In the genomic region with DNA sequence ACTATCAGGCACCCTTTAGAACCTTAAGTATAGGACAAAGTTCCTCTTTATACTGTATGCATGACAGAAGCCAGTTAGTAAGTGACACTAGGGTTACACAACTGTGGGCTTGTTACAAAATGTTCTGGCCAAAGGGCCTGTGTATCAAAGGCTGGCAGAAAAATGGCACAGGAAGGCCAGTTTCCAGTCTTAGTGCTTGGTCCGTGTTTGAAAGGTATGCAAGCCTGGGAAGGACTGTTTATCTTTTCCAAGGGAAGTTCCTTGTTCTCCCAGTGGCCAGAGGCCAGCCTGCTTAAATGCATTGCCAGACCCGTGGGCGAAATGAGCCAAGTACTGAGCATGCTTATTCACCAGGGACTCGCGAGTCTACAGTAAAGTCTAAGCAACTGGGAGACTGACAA, we compare ENCODE assay signal across 9 mouse cellular contexts. TPM values are rescaled to one million over a fixed set of nuclear protein-coding genes. Genes with fewer than 3 reads are reported as not detected.
DNase-seq lines count a peak whose midpoint lies in the region; ATAC-seq lines count a peak whose summit lies in the region.
"Had no signal": no experiment of that assay in that cellular context is flagged by ENCODE, and none has a peak within 500 bp of the region (broad histone marks: within the 10 kb centered on the region; RNA-seq: fewer than 3 reads in every experiment).

No protein-coding gene starts in this region.

- H3K36me3 ChIP-seq in limb, embryonic 15.5 days, result peaks cover 46% of the 10 kb centered on the region
- peaks cover 86% of the 10 kb centered on the region for H3K36me3 ChIP-seq in limb, embryonic 10.5 days

- H3K27me3 ChIP-seq in limb, embryonic 15.5 days, result no peaks in the 10 kb centered on the region
- H3K27me3 ChIP-seq in limb, embryonic 10.5 days (ENCODE audit: low read depth, poor library complexity, severe bottlenecking), result no peaks in the 10 kb centered on the region
- H3K27me3 ChIP-seq: limb, embryonic 13.5 days had no signal

- no peaks in the 10 kb centered on the region for H3K9me3 ChIP-seq in limb, embryonic 15.5 days
- H3K9me3 ChIP-seq in limb, embryonic 10.5 days (replicated peaks), result no peaks in the 10 kb centered on the region
- H3K9me3 ChIP-seq: limb, embryonic 13.5 days had no signal

- 55% methylated on average over 5 of the region's 5 CpGs for WGBS in limb, embryonic 15.5 days
- 82% methylated on average over 5 of the region's 5 CpGs for WGBS in limb, embryonic 10.5 days

- ATAC-seq in limb, embryonic 15.5 days (ENCODE audit: insufficient number of reproducible peaks, low FRiP score, low TSS enrichment, low read depth), result 0 out of 2 replicates have a peak, but pooled peaks have one; percentile 30
- ATAC-seq in megakaryocyte, adult 5-6 weeks (ENCODE audit: poor library complexity, severe bottlenecking), result peak; percentile 98

- H3K4me2 ChIP-seq in limb, embryonic 15.5 days, result no peak overlapping the region
- H3K4me2 ChIP-seq: limb, embryonic 13.5 days had no signal

- no peaks in the 10 kb centered on the region for H3K4me1 ChIP-seq in limb, embryonic 15.5 days
- H3K4me1 ChIP-seq in limb, embryonic 10.5 days, result no peaks in the 10 kb centered on the region
- H3K4me1 ChIP-seq in brown adipose tissue, adult 24 weeks (ENCODE audit: control insufficient read depth, insufficient read depth, insufficient read length, low read length), result 0 out of 2 replicates have a peak, but pooled peaks cover 5% of the 10 kb centered on the region

- H3K27ac ChIP-seq in limb, embryonic 15.5 days, result peak overlapping the region; percentile 57; the same call in 1 of the 2 replicates
- H3K27ac ChIP-seq in limb, embryonic 10.5 days, result no peak overlapping the region
- H3K27ac ChIP-seq in brown adipose tissue, adult 24 weeks (replicated peaks; ENCODE audit: low read depth, low read length), result peak overlapping the region; percentile 51
- H3K27ac ChIP-seq: limb, embryonic 13.5 days had no signal

- no peak overlapping the region for H3K4me3 ChIP-seq in limb, embryonic 15.5 days
- H3K4me3 ChIP-seq in limb, embryonic 10.5 days, result no peak overlapping the region
- H3K4me3 ChIP-seq in brown adipose tissue, adult 24 weeks (ENCODE audit: insufficient read depth, low read depth, low read length), result no peak overlapping the region
- H3K4me3 ChIP-seq: limb, embryonic 13.5 days had no signal

- no peak for DNase-seq in limb, embryonic 10.5 days (ENCODE audit: low spot score)
- DNase-seq in heart, adult 8-10 months (ENCODE audit: low spot score), result peak; percentile 89
- peak; percentile 46 to 87 for DNase-seq in layer of hippocampus, postnatal 14 days (ENCODE audit: low spot score in 2 of 2)
- no peak for DNase-seq in embryo, embryonic 9.5 days (ENCODE audit: extremely low spot score)
- DNase-seq in natural killer cell, adult 2 months (ENCODE audit: low spot score in 2 of 2), result no peak

- H3K9ac ChIP-seq in limb, embryonic 15.5 days, result no peak overlapping the region
- H3K9ac ChIP-seq: limb, embryonic 13.5 days had no signal

RNA-seq across cellular contexts. Expression of a gene that starts 15.0 kb away (rescaled TPM):
- polyA plus RNA-seq in limb, embryonic 15.5 days (2015; fragmentation: Nextera tagmentation; extraction: Ambion mirVana), result 32.9 and 33.9 TPM in 2 replicates
- polyA plus RNA-seq in limb, embryonic 10.5 days (2016; fragmentation: Nextera tagmentation; extraction: Ambion mirVana), result 47.1 and 49.2 TPM in 2 replicates
- 4.4 and 5.7 TPM in 2 replicates for polyA plus RNA-seq in brown adipose tissue, adult 24 weeks (2012; ENCODE audit: insufficient read depth, insufficient read length, missing spikeins)
- 1 to 10 TPM; 3.6 to 5.3 (median 4.5) TPM for total RNA-seq in heart, adult 8-10 months (2022)
- total RNA-seq in layer of hippocampus, postnatal 14 days (2021), result 10 to 100 TPM; 12.8 to 14.2 TPM
- 5.5 and 5.7 TPM in 2 replicates for total RNA-seq in megakaryocyte, adult 5-6 weeks (2015)
- total RNA-seq in megakaryocyte, adult 5-6 weeks (2017), result 3.7 and 4.9 TPM in 2 replicates

RNA-seq across cellular contexts. Expression of a gene that starts 35.6 kb away (rescaled TPM):
- polyA plus RNA-seq in limb, embryonic 15.5 days (2015; fragmentation: Nextera tagmentation; extraction: Ambion mirVana), result 0.08 TPM in 1 of 2 replicates, not detected in the other
- 0.11 TPM in 1 of 2 replicates, not detected in the other for polyA plus RNA-seq in limb, embryonic 10.5 days (2016; fragmentation: Nextera tagmentation; extraction: Ambion mirVana)
- polyA plus RNA-seq in brown adipose tissue, adult 24 weeks (2012; ENCODE audit: insufficient read depth, insufficient read length, missing spikeins), result 2.6 and 4.5 TPM in 2 replicates
- under 1 TPM in 2 of 4 experiments, not detected in 2; 0.14 to 0.69 TPM for total RNA-seq in heart, adult 8-10 months (2022)
- total RNA-seq in layer of hippocampus, postnatal 14 days (2021), result under 1 TPM; 0.14 to 0.28 TPM
- total RNA-seq in megakaryocyte, adult 5-6 weeks (2015), result not detected in 2 replicates
- not detected in 2 replicates for total RNA-seq in megakaryocyte, adult 5-6 weeks (2017)
- polyA plus RNA-seq: limb, embryonic 13.5 days had no signal

RNA-seq across cellular contexts. Expression of a gene that starts 39.8 kb away (rescaled TPM):
- polyA plus RNA-seq in limb, embryonic 15.5 days (2015; fragmentation: Nextera tagmentation; extraction: Ambion mirVana), result not detected in 2 replicates
- not detected in 2 replicates for polyA plus RNA-seq in limb, embryonic 10.5 days (2016; fragmentation: Nextera tagmentation; extraction: Ambion mirVana)
- polyA plus RNA-seq in brown adipose tissue, adult 24 weeks (2012; ENCODE audit: insufficient read depth, insufficient read length, missing spikeins), result not detected in 2 replicates
- not detected for total RNA-seq in heart, adult 8-10 months (2022)
- total RNA-seq in layer of hippocampus, postnatal 14 days (2021), result not detected
- total RNA-seq in megakaryocyte, adult 5-6 weeks (2015), result not detected in 2 replicates
- total RNA-seq in megakaryocyte, adult 5-6 weeks (2017), result not detected in 2 replicates
- polyA plus RNA-seq: limb, embryonic 13.5 days had no signal

RNA-seq across cellular contexts. Expression of a gene that starts 42.3 kb away (rescaled TPM):
- 64.7 and 80.3 TPM in 2 replicates for polyA plus RNA-seq in limb, embryonic 15.5 days (2015; fragmentation: Nextera tagmentation; extraction: Ambion mirVana)
- polyA plus RNA-seq in limb, embryonic 10.5 days (2016; fragmentation: Nextera tagmentation; extraction: Ambion mirVana), result 93.2 and 95.9 TPM in 2 replicates
- 22.3 and 26.6 TPM in 2 replicates for polyA plus RNA-seq in brown adipose tissue, adult 24 weeks (2012; ENCODE audit: insufficient read depth, insufficient read length, missing spikeins)
- total RNA-seq in heart, adult 8-10 months (2022), result 10 to 100 TPM; 23.8 to 36.5 (median 29.3) TPM
- total RNA-seq in layer of hippocampus, postnatal 14 days (2021), result 10 to 100 TPM; 65.6 to 82.9 TPM
- total RNA-seq in megakaryocyte, adult 5-6 weeks (2015), result 55.8 and 59.7 TPM in 2 replicates
- 60.0 and 91.1 TPM in 2 replicates for total RNA-seq in megakaryocyte, adult 5-6 weeks (2017)

Comparison
In these comparisons a context has a peak if more than half of its experiments do, and no peak if none do; other contexts are left out.
1. DNase-seq: peak in heart, adult 8-10 months (single experiment) and layer of hippocampus, postnatal 14 days (2 of 2); none in limb, embryonic 10.5 days (single experiment), embryo, embryonic 9.5 days (single experiment) and natural killer cell, adult 2 months (0 of 2).